Mouse (Mus musculus): ENCODE measurements at regions not wholly inside any gene's neighbourhood (a gene's known extent, or its start where the extent isn't known, plus 50 kb on each side); places are given as distances from the start of the nearest gene placed in this dataset.

DNA sequence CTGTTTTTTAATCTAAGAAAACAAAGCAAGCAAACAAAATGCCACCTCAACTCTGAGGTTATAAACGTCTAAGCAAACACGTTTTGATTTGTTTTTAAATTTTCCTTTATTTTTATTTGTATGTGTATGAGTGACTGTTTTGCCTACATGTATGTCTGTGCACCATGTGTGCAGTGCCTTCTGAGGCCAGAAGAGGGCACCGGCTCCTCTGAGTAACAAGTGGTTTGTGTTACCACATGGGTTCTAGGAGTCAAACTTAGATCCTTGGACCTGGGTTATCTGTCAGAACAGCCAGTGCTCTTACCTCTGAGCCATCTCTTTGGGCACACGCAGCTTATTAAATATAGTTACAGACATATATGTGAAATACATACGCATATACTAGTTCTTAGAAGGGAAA lies 57.6 kb upstream of the Rad23b start:
- TF ChIP-seq EP300 (IDR thresholded peaks at IDR 0.05; ENCODE audit: low read depth) (no peak), CTCF (IDR thresholded peaks at IDR 0.05; ENCODE audit: low read depth) (peak; percentile 74)
